Mouse (Mus musculus) testis, adult 2 months (tissue): ENCODE results near the gene 2410004B18Rik. TPM values are rescaled to one million over a fixed set of nuclear protein-coding genes. Genes with fewer than 3 reads are reported as not detected.

Experiments
- H3K27ac ChIP-seq: fragments of 200-500 bp; 2 replicates; pipeline ENCODE4 v1.5.1; 2012; ENCODE audit warnings: low read depth, low read length; ENCODE audit not compliant: control insufficient read depth, insufficient read depth
- H3K27me3 ChIP-seq: fragments of 200-500 bp; 2 replicates; pipeline ENCODE4 v1.6.1; 2012; ENCODE audit warnings: mild to moderate bottlenecking, low read length, moderate library complexity; ENCODE audit not compliant: control insufficient read depth, insufficient read depth
- H3K36me3 ChIP-seq: fragments of 200-500 bp; 2 replicates; pipeline ENCODE4 v1.6.1; 2012; ENCODE audit warnings: mild to moderate bottlenecking, low read length; ENCODE audit not compliant: control insufficient read depth, insufficient read depth
- H3K4me1 ChIP-seq: fragments of 200-500 bp; 2 replicates; pipeline ENCODE4 v1.6.1; 2012; ENCODE audit warnings: low read length; ENCODE audit not compliant: control insufficient read depth, insufficient read depth
- H3K4me3 ChIP-seq: fragments of 200-500 bp; 2 replicates; pipeline ENCODE4 v1.5.1; 2012; ENCODE audit warnings: low read depth, mild to moderate bottlenecking, low read length, moderate library complexity, mixed read lengths; ENCODE audit not compliant: control insufficient read depth
- CTCF ChIP-seq: fragments of 200-500 bp; IDR thresholded peaks from 2 replicates; pipeline ENCODE4 v1.5.1; 2012; ENCODE audit warnings: low read depth, mild to moderate bottlenecking, inconsistent platforms, low read length, moderate library complexity; ENCODE audit not compliant: control insufficient read depth, insufficient read depth, insufficient replicate concordance
- POLR2A ChIP-seq: fragments of 200-500 bp; IDR thresholded peaks from 2 replicates; pipeline ENCODE4 v1.6.1; 2012; ENCODE audit warnings: low read depth, mild to moderate bottlenecking, inconsistent platforms, low read length, moderate library complexity; ENCODE audit not compliant: control insufficient read depth
- polyA plus RNA-seq: library from polyadenylated mRNA; depleted of rRNA; stranded (reverse); fragments of >200 nt; gene quantifications from 2 replicates; pipeline ENCODE4 v1.2.3, GENCODE M21; 2012

Gene 2410004B18Rik
- polyA plus RNA-seq, 1 experiment = 13.0 TPM

DNA sequence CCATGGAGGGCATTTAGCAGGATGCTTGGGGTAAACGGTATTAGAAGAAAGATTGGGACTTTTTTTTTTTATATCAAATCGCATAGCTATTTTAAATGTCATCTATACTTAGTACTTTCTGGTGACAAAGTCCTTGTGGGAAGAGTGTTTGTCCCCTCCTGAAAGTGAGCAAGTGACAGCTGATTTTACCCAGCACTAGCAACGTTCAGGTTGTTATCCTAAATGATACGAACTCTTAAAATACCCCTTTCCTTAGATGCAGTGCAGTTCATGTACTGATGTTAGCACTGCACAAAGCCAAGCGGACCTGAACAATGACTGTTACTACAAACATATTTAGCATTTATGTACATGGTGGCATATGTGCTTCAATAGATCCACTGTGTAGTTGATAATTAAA lies 29.0 kb downstream of the 2410004B18Rik start:
- Histone ChIP-seq H3K27me3 (no peaks in the 10 kb centered on the region; the same call in 1 of the 2 replicates), H3K4me3 (no peak overlapping the region), H3K27ac (no peak overlapping the region), H3K36me3 (no peaks in the 10 kb centered on the region), H3K4me1 (peaks cover 16% of the 10 kb centered on the region)
- TF ChIP-seq POLR2A (no peak), CTCF (no peak)

DNA sequence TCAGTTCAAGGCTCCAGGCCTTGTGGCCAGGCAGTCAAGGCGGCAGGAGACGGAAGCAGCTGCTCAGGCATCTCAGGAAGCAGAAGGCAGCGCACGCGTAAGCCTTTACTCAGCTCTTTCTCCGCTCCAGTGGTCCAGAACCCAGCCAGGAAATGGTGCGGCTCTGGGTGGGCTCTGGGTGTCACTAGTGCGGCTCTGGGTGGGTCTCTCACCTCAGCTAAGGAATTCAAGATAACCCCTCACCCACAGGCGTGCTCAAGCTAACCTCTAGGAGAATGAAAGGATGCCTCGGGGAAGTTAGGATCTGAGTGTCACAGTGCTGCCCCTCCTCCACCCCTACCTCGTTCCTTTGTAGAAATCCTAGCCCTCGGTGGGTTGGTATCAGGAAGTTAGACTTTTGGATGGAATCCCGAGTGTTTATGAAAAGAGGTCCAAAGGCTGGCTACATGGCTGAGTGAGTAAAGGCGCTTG lies 31.3 kb downstream of the 2410004B18Rik start:
- no peaks in the 10 kb centered on the region; the same call in 1 of the 2 replicates for H3K27me3 ChIP-seq
- H3K4me3 ChIP-seq = 0 out of 2 replicates have a peak overlapping the region, but pooled peaks have one; percentile 1
- no peaks in the 10 kb centered on the region for H3K36me3 ChIP-seq
- TF ChIP-seq POLR2A (no peak), CTCF (no peak)
- H3K27ac ChIP-seq = no peak overlapping the region
- H3K4me1 ChIP-seq = peaks cover 2% of the 10 kb centered on the region

DNA sequence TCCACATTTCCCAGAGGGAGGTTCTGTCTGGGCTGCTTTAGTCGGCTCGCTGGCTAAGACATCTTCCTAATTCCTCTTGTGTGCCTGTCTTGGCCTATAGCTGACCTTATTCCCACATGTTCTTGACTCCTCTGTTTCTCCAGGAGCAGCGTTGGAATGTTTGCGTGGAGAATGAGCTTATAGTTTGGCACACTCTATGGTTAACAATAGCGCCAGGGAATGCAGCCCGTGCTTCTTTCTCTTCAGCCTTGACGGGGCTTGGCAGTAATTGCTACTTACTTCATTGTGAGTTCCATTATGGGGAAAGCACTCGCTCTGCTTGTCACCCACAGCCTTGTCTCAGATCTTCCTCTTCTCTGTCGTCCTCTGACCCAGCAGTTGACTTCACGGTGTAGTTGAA lies 33.7 kb downstream of the 2410004B18Rik start:
- H3K4me3 ChIP-seq = no peak overlapping the region
- no peak overlapping the region for H3K27ac ChIP-seq
- H3K36me3 ChIP-seq = no peaks in the 10 kb centered on the region
- no peaks in the 10 kb centered on the region for H3K27me3 ChIP-seq
- peaks cover 2% of the 10 kb centered on the region; the same call in 1 of the 2 replicates for H3K4me1 ChIP-seq
- TF ChIP-seq CTCF = no peak
- TF ChIP-seq POLR2A = no peak

DNA sequence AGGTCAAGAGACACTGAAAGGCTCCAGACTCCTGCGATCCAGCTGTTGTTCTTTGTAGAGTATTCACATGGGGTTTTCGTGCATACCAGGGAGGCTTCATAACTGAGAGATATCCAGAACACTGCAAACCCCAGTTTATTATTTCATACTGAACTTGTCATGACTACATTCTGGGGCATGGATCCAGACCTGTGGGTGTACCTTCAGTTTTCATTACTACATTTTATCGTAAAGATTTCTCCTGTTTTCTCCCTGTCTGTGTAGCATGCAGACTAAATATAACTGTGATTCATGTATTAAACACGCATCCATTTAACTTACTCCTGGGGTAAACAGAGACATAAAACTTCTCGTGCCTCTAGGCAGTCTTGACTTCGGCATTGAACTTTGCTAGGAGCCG lies 37.2 kb downstream of the 2410004B18Rik start:
- Histone ChIP-seq H3K36me3 (no peaks in the 10 kb centered on the region), H3K4me1 (peaks cover 4% of the 10 kb centered on the region; the same call in 1 of the 2 replicates), H3K27ac (no peak overlapping the region), H3K4me3 (no peak overlapping the region), H3K27me3 (no peaks in the 10 kb centered on the region)
- TF ChIP-seq POLR2A (no peak), CTCF (no peak)

DNA sequence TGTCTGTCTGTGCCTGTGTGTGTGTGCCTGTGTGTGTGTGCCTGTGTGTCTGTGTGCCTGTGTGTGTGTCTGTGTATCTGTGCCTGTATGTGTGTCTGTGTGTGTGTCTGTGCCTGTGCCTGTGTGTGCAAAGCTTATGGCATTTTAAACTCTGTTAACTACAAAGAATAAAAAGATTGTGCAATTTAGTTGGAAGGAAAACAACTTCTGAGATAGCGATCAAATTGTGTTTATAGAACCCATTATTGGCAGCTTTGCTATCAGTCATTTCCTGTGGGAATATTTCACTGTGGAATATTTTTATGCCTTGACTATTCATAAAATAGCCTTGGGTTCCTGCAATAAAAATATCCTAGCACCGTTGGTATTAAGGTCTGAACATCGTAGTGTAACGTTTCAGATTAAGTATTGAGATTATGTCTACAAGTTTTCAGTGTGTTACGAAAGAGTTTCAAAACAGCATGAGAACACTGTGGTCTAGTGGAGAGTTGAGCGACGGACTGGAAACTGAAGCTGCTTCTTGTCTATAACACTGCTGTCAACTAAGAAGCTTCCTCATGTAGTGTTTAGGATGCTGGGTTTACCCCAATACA lies 47.6 kb downstream of the 2410004B18Rik start:
- no peak for TF ChIP-seq POLR2A
- TF ChIP-seq CTCF = no peak
- no peaks in the 10 kb centered on the region for H3K36me3 ChIP-seq
- no peaks in the 10 kb centered on the region for H3K27me3 ChIP-seq
- no peak overlapping the region for H3K4me3 ChIP-seq
- H3K27ac ChIP-seq = no peak overlapping the region
- peaks cover 12% of the 10 kb centered on the region for H3K4me1 ChIP-seq

DNA sequence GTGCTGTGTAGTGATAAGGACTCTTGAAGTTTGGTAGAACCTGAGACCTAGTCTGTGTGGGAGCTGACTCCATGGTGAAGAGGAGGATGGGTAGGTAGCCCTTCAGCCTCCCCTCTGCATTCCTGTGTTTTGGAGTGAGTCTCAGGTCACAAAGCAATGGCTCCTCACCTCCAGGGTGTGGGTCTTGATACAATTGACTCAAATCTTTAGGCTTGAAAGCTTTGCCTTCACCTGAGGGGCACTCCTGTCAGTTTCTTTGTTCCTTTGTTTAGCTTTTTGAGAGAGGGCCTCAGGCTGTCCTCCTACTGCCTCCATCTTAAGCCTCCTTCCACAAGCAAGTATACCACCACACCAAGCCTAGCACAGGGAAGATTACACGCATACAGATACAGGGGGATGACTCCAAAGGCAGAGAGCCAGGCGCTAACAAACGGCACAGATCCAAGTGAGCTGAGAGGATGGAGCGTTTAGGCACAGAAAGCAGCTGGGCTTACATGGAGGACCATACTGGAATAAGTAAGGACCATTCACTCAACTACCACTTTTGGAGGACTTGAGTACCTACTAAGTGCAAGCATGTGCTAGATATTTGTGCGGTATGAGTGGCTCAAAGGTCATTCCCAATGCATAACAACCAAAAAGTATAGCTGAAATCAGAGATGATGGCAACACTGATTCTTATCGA lies 48.6 kb downstream of the 2410004B18Rik start:
- Histone ChIP-seq H3K36me3 (no peaks in the 10 kb centered on the region), H3K27me3 (no peaks in the 10 kb centered on the region), H3K27ac (no peak overlapping the region), H3K4me1 (peaks cover 12% of the 10 kb centered on the region), H3K4me3 (no peak overlapping the region)
- no peak for TF ChIP-seq POLR2A

DNA sequence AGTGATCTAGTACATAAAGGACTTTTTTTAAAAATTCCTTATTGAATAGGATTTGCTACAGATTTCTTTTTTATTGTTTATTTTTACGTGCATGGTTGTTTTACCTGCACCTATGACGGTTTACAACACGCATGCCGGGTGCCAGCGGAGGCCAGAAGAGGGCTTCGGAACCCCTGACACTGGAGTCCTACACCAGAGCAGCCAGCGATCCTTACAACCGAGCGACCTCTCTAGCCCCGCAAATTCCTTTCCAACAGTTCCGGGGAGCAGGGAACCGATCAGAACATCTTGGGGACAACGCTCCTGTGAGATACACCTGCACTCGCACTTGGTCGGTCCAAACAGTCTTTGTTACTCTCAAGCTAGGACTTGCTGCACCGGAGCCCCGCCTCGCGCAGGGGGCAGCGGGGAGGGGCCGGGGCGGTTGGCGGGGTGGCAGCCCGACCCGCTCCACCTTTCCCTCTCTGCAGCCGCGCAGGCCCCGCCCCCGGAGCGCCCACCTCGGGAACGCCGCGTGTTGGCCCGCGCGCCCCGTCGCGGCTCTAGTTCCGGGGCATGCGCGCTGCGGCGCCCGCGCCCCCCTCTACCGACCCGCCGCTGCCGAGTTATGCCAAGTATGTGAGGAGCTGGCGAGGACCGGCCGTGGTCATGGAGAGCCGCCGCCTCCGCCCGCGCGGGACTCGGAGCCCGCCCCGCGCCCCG lies 49.6 kb downstream of the 2410004B18Rik start, which contains the start of gene Syde2:
TSS of gene Syde2 (plus strand) at position 603 of the 702 bp plus-strand sequence.
- H3K36me3 ChIP-seq = no peaks in the 10 kb centered on the region
- H3K27ac ChIP-seq = peak within 1 kb of the TSS; percentile 73
- H3K4me1 ChIP-seq = peaks cover 12% of the 10 kb centered on the region
- TF ChIP-seq CTCF (no peak), POLR2A (no peak)
- H3K27me3 ChIP-seq = no peaks in the 10 kb centered on the region
- H3K4me3 ChIP-seq = peak within 1 kb of the TSS; percentile 89
